Mouse (Mus musculus): ENCODE measurements around the gene Tpt1.

The Tpt1 gene

DNA sequence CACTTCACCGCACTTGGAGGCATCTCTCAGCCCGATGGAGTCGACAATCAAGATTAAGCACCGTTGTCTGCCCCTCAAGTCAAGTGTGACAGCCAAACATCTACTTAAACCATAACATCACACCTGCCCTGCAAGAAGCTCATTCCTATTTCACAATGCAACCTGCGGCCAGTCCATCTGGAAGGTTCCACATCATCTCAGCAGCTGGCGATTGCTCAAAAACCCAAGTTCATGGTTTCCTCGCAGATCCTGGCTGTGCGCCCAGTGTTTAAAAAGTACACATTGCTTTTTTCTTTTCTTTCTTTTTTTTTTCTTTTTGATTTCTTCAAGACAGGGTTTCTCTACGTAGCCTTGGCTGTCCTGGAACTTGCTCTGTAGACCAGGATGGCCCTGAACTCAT is 28.7 kb downstream of the Tpt1 start:
- peak; percentile 58 to 71 for DNase-seq (ENCODE audit: inconsistent age in 2 of 2, low spot score in 1 of 2)

DNA sequence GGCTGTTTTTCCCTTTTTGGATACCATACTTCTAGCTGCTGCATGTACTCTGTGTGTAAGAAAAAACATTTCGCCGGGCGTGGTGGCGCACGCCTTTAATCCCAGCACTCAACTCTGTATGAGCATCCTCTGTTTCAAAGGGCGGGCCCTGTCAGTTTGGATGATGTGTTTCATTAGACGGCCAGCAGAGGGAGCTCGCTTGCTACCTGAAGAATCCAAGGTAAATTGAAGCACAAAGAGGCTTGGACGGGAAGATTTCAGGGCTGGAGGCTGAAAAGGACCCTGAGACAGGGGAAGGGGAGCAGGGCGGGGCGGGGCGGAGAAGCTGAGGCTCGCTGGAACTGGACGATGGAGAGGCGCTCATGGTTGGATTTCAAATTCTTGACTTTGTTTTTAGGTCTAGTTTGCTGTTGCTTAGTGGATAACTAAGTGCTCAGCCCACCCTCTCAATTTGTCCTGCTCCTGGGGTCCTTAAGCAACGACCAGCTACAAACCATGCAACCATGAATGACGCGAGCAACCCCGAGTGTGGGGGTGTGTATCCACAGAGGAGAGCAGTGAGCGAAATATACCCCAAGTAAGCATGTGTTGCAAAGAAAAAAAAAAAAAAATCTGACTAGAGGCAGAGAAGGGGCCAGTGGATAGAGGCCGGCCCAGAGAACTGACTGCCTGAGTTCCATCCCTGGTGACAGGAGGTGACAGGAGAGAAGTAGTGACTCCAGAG is 31.6 kb downstream of the Tpt1 start:
- DNase-seq (ENCODE audit: inconsistent age in 2 of 2, low spot score in 1 of 2): peak; percentile 69 to 91

DNA sequence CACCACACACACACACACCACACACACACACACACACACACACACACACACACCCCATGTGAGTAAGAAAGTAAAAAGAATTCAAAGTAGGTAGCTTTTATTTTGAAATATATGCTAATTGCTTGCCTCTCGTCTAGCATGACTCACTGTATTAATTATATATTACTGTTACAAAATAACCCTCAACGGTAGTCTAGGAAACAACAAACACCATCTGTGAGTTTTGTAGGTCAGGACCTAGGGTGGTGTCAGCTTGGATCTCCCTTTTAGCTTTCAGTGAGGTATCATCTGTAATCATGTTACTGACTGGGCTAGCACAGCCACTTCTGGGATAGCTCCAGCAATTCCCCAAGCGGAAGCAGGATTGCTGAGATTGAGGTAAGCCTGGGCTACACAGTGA is 32.4 kb downstream of the Tpt1 start:
- no peak for DNase-seq (ENCODE audit: inconsistent age in 2 of 2, low spot score in 1 of 2)

DNA sequence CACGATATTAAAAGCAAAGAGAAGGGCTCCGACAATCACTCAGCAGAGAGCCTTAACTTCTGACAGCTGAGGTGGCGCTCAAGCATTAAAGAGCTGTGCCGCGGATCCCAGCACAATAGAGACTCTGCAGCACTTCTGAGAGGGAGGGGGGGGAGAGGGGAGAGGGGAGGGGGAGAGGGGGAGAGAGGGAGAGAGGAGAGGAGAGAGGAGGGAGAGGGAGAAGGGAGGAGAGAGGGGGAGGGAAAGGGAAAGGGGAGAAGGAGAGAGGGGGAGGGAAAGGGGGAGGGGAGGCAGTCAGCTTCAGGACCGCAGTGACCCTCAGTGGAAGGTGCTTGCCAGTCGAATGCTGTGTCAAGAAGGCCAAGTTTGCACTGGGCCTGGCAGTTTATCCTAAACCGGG is 34.1 kb downstream of the Tpt1 start:
- DNase-seq (ENCODE audit: inconsistent age in 2 of 2, low spot score in 1 of 2): no peak

DNA sequence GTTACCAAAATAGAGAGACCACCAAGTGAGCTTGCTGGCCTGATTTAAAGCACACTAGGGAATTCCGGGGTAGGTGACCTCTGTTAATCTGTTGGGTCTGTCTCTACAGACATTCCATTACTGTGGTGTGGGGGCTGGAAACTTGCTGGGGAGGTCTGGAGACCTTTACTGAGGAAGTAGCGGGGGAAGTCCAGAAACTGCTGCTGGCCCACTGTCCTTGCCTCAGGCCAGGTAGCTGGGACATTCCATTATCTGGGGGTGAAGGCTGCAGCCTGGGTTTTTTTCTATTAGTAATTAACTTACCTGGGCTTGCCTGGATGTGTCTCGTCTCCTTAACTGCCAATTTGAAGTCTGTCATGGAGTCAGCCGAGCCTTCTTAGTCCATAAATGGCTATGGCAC is 37.0 kb downstream of the Tpt1 start:
- DNase-seq (ENCODE audit: inconsistent age in 2 of 2, low spot score in 1 of 2): no peak

DNA sequence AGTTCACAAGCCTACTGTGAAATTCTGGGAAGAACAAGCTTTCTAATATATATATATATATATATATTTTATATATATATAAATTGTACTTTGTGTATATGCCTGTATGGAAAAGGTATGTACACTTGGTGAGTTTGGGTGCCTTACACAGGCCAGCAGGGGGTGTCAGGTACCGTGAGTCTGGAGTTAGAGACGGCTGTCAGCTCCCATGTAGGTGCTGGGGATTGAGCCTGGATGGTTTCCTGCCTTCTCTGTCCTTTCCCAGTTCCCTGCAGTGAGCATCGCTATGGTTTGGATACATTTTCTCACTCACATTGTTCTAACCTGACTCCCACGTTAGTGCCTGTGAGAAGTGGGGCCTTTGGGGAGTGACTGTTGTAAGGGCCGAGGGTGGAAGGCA is 38.4 kb downstream of the Tpt1 start:
- DNase-seq (ENCODE audit: inconsistent age in 2 of 2, low spot score in 1 of 2): no peak

DNA sequence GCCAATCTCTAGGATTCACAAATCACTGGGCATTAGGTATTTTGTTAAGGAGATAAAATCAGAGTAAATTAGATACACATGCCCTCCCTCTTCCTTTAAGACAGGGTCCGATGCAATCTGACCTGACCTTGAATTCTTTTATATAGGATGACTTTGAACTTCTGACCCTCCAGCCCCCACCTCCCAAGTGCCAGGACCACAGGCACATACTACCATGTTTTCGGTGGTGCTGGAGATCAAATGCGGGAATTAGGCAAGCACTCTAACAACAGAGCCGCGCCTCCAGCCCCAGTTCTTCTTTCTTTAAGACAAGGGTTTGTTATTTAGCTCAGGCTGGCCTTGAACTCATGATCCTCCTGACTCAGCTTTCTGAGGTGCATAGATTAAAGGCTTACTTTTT is 39.0 kb downstream of the Tpt1 start:
- no peak for DNase-seq (ENCODE audit: inconsistent age in 2 of 2, low spot score in 1 of 2)

DNA sequence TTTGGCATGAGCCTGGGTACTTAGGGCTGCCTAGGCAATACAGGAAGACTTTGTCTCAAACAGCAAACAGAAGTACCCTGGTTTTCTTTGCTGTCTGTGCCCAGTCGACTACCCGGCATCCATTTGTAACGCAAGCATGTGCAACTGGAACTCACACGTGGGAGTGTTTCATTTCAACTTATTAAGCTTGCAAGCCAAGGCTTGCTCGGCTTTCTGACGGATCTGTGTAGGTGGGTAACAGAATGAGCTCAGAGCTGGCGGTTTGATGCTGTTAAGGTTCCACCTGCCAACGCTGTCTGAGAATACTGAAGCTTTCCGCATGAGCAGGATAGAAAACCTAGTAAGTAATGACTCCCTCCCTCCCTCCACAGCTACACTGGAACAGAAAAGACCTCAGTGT is 47.2 kb downstream of the Tpt1 start:
- no peak for DNase-seq (ENCODE audit: inconsistent age in 2 of 2, low spot score in 1 of 2)

Measured in adrenal gland, adult (tissue).